Mouse (Mus musculus): ENCODE measurements at regions not wholly inside any gene's neighbourhood (a gene's known extent, or its start where the extent isn't known, plus 50 kb on each side); places are given as distances from the start of the nearest gene placed in this dataset.

- TF ChIP-seq CTCF (conservative IDR thresholded peaks at IDR 0.05; ENCODE audit: insufficient read depth, insufficient read length, low read depth, low read length) (no peak), POLR2A (IDR thresholded peaks at IDR 0.05; ENCODE audit: low read depth, low read length) (no peak)
Observed at GRCm38 (mm10) chr12:58557261-58557660, 288.2 kb upstream of the Clec14a start.
